Mouse (Mus musculus): Measurements from ENCODE around the gene Nol12.

Gene Nol12

GRCm38 (mm10) chr15:78918126-78918525 lies 16.6 kb upstream of the Nol12 start:
- no peak for DNase-seq

GRCm38 (mm10) chr15:78919914-78920313 lies 14.8 kb upstream of the Nol12 start:
- DNase-seq, result no peak

DNA sequence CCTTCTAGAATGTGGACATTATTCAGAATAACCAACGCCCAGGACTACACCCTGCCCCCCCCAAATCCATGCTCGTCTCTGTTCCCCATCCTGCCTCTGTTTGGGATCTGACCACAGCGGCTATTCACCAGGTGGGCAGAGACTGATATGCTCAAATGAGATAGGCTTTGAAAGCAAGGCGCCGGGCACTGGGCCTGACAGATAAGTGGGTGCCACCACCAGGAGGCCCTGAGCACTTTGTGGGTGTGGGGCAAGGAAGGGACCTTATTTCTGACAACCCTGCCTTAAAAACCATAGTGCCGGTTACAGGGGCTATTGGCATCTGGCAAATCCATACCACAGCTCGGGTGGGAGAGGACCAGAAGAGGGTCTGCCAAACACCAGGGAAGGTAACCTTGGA lies 12.0 kb upstream of the Nol12 start:
- no peak for DNase-seq

DNA sequence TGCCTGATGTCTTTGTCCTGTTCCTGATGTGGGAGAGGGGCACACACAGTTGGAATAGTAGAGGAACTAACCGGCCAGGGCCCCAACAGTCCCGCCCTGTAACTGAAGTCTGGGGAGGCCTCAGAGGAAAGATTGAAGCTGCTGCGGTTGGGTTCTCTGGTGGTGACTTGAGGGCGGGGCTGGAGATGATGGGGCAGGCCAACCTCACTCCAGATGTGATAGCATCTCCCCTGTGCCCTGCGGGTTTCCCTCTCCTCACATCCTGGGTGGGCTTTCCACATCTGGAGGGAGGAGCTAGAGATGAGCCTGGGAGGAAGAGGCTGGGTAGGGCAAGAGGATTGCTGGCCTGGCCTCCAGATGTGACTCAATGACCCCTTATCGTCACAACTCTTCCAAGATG lies 11.1 kb upstream of the Nol12 start:
- DNase-seq, result peak; percentile 83

- DNase-seq, result no peak
These were observed 9.6 kb upstream of the Nol12 start for GRCm38 (mm10) chr15:78925129-78925528.

GRCm38 (mm10) chr15:78926021-78926919 lies 8.5 kb upstream of the Nol12 start, which contains the start of gene Lgals1:
Lgals1 (plus strand) TSS chr15:78926725.
- DNase-seq, result peak; percentile 85

- peak; percentile 52 for DNase-seq
These were observed 7.5 kb upstream of the Nol12 start for GRCm38 (mm10) chr15:78927021-78927787.

GRCm38 (mm10) chr15:78927788-78928457 lies 6.8 kb upstream of the Nol12 start:
- DNase-seq, result peak; percentile 93

DNA sequence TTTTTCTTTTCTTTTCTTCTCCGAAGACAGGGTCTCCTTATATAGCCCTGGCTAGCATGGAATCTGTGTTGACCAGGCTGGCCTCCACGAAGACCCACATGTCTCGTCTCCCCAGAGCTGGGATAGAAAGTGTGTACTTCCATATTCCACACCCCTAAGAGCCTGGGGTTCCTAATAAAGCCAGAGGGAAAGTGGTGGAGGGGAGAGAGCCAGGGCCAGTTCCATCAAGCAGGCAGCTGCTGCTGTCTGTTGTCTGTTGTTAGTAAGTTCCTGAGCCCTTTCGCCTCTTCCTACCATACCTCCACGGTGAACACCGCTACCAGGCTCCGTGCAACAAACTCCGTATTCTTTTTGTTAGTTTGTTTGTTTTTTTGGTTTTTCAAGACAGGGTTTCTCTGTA lies 6.2 kb upstream of the Nol12 start:
- no peak for DNase-seq

DNA sequence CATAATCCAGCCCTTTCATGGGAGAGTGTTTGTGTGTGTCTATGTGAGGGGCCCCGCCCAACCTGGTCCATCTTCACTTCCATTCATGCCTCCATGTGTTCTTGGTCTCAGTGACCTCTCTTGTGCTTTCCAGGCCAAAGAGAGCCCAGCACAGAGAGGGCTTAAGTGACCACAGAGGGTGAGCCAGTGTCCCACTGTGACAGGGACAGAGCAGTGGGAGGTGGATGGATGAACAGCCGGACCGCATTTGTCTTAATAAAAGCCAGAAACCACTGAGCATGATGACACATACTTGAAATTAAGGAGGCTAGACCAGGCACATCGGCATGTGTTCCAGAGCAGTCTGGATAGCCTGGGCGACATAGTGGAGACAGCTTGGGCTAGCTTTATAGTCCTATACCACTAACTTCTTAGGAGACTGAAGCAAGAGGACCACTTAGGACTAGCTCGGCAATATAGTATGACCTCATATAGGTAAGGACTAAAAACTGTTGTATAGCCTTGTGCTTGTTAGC lies 4.5 kb upstream of the Nol12 start:
- DNase-seq, result no peak

GRCm38 (mm10) chr15:78930801-78931426 lies 3.8 kb upstream of the Nol12 start:
- DNase-seq, result no peak

DNA sequence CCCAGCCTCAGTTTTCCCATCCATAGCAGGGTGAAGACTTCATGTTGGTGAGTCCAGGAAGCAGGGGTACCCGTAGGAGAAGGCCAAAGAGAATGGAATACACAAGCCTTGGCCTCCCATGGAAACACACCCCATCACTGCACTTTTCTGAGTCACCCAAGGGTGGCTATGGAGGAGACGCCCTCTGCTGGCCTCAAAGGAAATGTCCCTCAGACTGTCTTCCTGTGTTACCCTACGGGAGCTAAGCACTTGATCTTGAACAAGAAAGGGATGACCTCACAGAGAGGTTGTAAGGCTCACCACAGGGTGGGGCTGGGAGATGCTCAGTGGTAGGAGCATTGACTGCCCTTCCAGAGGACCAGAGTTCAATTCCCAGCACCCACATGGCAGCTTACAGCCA lies 3.2 kb upstream of the Nol12 start:
- DNase-seq, result peak; percentile 77

DNA sequence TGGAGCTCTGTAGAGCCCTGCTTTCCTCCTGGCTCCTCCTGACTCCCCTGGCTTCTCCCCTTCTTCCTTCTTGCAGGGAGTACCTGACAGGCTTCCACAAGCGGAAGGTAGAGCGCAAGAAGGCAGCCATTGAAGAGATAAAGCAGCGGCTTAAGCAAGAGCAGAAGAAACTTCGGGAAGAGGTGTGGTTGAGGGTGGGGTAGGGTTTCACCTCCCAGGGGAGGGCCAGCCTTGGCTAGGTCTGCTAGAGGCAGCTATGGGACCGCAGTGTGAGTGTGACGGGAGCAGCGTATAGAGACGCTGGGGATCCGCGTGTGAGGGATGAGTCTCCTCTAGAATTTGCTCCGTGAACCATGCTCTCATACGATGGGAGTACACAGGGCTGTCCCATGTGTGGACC lies 1.7 kb downstream of the Nol12 start:
- no peak for DNase-seq

DNA sequence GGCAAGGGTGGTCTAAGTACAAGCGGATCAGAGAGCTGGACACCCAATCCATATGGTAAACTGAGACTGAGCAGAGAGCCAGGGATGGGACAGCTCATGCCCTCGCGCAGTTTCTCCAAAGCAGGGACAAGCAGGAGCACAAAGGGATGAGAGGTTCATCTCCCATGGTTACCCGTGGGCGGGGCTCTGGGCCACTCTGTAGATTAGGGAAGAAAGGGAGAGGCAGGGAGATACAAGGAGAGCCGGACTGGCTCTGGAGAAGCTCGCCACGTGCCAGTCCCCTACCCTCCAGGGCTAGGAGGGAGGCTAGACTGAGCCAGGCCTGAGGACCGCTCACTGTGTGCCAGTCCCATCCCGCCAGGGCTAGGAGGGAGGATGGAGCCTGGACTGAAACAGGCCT lies 2.6 kb downstream of the Nol12 start:
- no peak for DNase-seq

DNA sequence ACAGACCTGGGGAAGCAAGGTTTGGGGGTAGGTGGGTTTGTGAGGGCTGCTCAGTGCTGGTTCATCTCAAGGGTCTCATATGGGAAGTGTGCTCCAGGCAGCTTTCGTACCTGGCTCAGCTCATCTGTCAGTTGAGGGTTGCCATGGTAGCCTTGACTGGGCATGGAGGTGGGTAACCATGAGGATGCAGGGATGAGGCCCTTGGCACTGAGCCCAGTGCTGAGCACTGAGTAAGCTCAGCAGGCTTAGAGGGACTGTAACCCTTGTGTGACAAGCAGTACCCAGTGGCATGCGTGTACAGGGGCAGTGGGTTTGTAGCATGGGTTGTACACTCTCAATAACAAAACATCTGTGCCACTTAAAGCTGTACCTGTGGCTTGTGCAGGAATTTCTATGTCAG lies 3.2 kb downstream of the Nol12 start:
- DNase-seq, result no peak

DNA sequence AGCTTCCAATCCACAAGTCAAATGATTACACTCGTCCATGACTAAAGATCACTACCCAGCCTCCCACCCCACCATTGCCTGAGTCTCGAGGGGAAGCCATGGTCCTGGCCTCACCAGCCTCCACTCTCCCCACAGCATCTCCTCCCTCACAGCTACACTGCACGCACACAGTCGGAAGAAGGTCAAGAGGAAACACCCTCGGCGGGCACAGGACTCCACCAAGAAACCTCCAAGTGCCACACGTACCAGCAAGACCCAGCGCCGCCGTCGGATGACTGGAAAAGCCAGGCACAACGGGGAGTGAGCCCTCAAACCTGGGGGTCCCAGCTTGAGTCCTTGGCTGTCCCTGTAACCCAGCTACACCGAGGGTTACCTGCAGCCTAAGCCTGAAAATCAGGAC lies 5.6 kb downstream of the Nol12 start:
- DNase-seq, result no peak

DNA sequence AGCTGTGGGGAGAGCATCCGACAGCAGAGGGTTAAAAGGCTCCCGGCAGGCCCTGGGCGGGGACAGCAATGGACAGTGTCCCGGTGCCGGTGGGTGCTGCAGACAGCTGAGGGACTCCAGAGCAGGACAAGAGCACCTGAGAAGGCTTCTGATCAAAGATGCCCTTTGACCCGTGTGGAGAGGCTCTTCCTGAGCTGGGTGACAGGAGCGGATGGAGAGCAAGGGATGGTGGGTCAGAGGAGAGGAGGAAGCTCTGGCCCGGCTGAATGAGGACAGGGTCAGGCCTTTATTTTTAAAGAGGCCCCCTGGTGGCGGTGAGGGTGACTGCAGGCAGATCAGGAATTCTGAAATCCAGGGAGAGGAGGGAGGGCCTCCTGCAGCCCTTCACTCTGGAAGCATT lies 7.9 kb downstream of the Nol12 start:
- DNase-seq, result peak; percentile 61

DNA sequence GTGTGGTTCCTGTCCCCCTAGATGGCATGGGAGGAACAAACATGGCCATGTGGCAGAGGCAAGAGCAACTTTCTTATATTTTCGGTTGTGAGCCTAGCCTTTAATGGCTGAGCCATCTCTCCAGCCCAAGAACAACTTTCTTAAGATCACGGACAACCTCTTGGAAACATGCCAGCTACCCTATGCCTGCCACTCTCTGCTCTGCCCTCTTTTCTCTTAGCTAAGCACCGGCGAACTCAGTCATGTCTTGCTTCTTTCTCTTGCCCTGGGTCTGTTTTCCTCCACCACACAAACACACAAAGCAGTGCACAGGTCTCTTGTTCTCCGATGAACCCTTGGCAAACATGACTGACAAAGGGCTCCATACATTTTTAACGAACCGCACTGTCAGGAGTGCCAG lies 11.5 kb downstream of the Nol12 start:
- no peak for DNase-seq

GRCm38 (mm10) chr15:78947657-78948056 lies 12.9 kb downstream of the Nol12 start, which contains the start of gene Triobp:
Triobp (plus strand) TSS chr15:78947724.
- no peak for DNase-seq

GRCm38 (mm10) chr15:78948152-78948725 lies 13.5 kb downstream of the Nol12 start:
- DNase-seq, result no peak

DNA sequence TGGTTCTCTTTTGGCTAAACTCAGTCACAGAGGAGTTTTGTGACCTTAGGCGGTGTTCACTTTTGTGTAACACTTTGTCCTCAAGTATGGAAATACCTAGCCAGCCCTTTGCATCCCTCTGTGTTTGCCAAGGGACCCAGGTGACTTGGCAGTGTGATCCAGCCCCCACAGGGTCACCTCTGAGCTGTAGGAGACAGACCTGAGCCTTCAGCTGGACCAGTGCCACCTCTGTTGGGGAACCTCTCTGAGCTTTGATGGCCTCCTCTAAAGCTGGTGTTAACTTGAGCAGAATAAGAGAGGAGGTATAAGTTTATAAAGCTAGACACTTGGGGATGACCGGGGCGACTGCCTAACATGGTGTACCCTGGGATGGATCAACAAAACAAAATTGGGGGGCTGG lies 14.2 kb downstream of the Nol12 start:
- no peak for DNase-seq

DNA sequence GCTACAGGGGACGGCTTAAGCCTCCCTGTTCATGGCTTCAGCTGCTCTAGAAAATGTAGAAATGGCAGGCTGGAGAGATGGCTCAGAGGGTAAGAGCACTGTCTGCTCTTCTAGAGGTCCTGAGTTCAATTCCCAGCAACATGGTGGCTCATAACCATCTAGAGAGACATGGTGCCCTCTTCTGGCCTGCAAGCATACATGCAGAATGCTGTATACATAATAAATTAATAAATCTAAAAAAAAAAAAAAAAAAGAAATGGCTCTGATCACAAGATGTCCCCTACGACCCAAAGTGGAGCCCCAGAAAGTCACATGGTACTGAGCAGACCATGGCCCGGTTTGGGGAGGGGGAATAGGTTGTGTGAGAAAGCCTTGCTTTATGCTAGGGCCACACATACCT lies 20.9 kb downstream of the Nol12 start:
- no peak for DNase-seq

Data from thymus, postnatal 14 days (tissue).